Mouse (Mus musculus) midbrain, embryonic 12.5 days (tissue): ENCODE results near the gene Atxn2l. TPM values are rescaled to one million over a fixed set of nuclear protein-coding genes. Genes with fewer than 3 reads are reported as not detected.

Experiments used
- ATAC-seq: fragments of 200-750 bp; cut with Nextera tagmentation; 2 replicates; pipeline ENCODE4 v1.8.0; 2017; ENCODE audit warnings: low read depth, moderate TSS enrichment, moderate library complexity; ENCODE audit not compliant: low FRiP score
- H3K27ac ChIP-seq: fragments of 300-500 bp; sonication (generic); replicated peaks from 2 replicates; pipeline ENCODE4 v1.5.1; 2016; ENCODE audit warnings: mild to moderate bottlenecking
- H3K27me3 ChIP-seq: fragments of 300-500 bp; sonication (generic); 2 replicates; pipeline ENCODE4 v1.6.1; 2016; ENCODE audit warnings: mild to moderate bottlenecking
- H3K36me3 ChIP-seq: fragments of 300-500 bp; sonication (generic); 2 replicates; pipeline ENCODE4 v1.6.1; 2016
- H3K4me1 ChIP-seq: fragments of 300-500 bp; sonication (generic); 2 replicates; pipeline ENCODE4 v1.6.1; 2016
- H3K4me2 ChIP-seq: fragments of 300-500 bp; sonication (generic); replicated peaks from 2 replicates; pipeline ENCODE4 v1.6.1; 2016; ENCODE audit warnings: mild to moderate bottlenecking, moderate library complexity
- H3K4me3 ChIP-seq: fragments of 300-500 bp; sonication (generic); 2 replicates; pipeline ENCODE4 v1.5.1; 2016; ENCODE audit warnings: mild to moderate bottlenecking
- H3K9ac ChIP-seq: fragments of 300-500 bp; sonication (generic); replicated peaks from 2 replicates; pipeline ENCODE4 v1.6.1; 2016; ENCODE audit warnings: mild to moderate bottlenecking, moderate library complexity
- H3K9me3 ChIP-seq: fragments of 300-500 bp; sonication (generic); 2 replicates; pipeline ENCODE4 v1.6.1; 2016; ENCODE audit warnings: mild to moderate bottlenecking
- WGBS: fragments of 180-500 bp; shearing (Covaris S2); methylation state at CpG from one replicate; pipeline ENCODE4 v1.1.7; 2016; 5-methylcytosine and 5-hydroxymethylcytosine counted together
- polyA plus RNA-seq: library from polyadenylated mRNA; unstranded; fragments of >200 nt; fragmentation: Nextera tagmentation; extraction: Ambion mirVana; gene quantifications from 2 replicates; pipeline ENCODE4 v1.2.1, GENCODE M21; 2016

Gene Atxn2l
- polyA plus RNA-seq, 1 experiment from 2014 or later: 72.8 TPM

GRCm38 (mm10) chr7:126444536-126444935, 58.7 kb downstream of the Atxn2l start:
- H3K27me3 ChIP-seq: no peaks in the 10 kb centered on the region
- H3K9me3 ChIP-seq: no peaks in the 10 kb centered on the region
- H3K4me1 ChIP-seq: no peaks in the 10 kb centered on the region
- H3K4me2 ChIP-seq: no peak overlapping the region
- ATAC-seq: no peak
- no peak overlapping the region for H3K4me3 ChIP-seq
- WGBS: 95% methylated on average over 9 of the region's 9 CpGs
- no peak overlapping the region for H3K27ac ChIP-seq
- no peak overlapping the region for H3K9ac ChIP-seq
- peaks cover 38% of the 10 kb centered on the region for H3K36me3 ChIP-seq

- no peak overlapping the region for H3K27ac ChIP-seq
- H3K4me2 ChIP-seq: no peak overlapping the region
- WGBS: 94% methylated on average over 10 of the region's 10 CpGs
- no peak overlapping the region for H3K4me3 ChIP-seq
- H3K27me3 ChIP-seq: no peaks in the 10 kb centered on the region
- H3K9ac ChIP-seq: no peak overlapping the region
- H3K9me3 ChIP-seq: no peaks in the 10 kb centered on the region
- H3K36me3 ChIP-seq: peaks cover 38% of the 10 kb centered on the region
- no peak for ATAC-seq
- no peaks in the 10 kb centered on the region for H3K4me1 ChIP-seq
Observed at GRCm38 (mm10) chr7:126443997-126444396, 59.2 kb downstream of the Atxn2l start.

Other genes starting within 250 kb of the Atxn2l start
- gene Sbk1, start 230.8 kb downstream of the Atxn2l start, polyA plus RNA-seq: 276 and 311 TPM in 2 replicates
- 1.4 and 2.6 TPM in 2 replicates for gene Lat, start 133.9 kb downstream of the Atxn2l start, polyA plus RNA-seq
- gene Spns1, start 126.0 kb downstream of the Atxn2l start, polyA plus RNA-seq: 64.3 and 66.9 TPM in 2 replicates
- 3.4 and 4.3 TPM in 2 replicates for gene Nfatc2ip, start 106.7 kb downstream of the Atxn2l start, polyA plus RNA-seq
- not detected in 2 replicates for gene Cd19, start 88.5 kb downstream of the Atxn2l start, polyA plus RNA-seq
- gene Rabep2, start 74.7 kb downstream of the Atxn2l start, polyA plus RNA-seq: 25.1 and 26.0 TPM in 2 replicates
- 0.57 and 0.58 TPM in 2 replicates for gene Atp2a1, start 40.3 kb downstream of the Atxn2l start, polyA plus RNA-seq
- 60.9 and 66.1 TPM in 2 replicates for gene Sh2b1, start 28.0 kb downstream of the Atxn2l start, polyA plus RNA-seq
- 115 and 119 TPM in 2 replicates for gene Tufm, start 16.1 kb downstream of the Atxn2l start, polyA plus RNA-seq
- 200 and 222 TPM in 2 replicates for gene Eif3c, start 63.0 kb upstream of the Atxn2l start, polyA plus RNA-seq
- gene Apobr, start 81.5 kb upstream of the Atxn2l start, polyA plus RNA-seq: 0.27 and 0.63 TPM in 2 replicates
- gene Cln3, start 82.4 kb upstream of the Atxn2l start, polyA plus RNA-seq: 26.1 and 29.2 TPM in 2 replicates
- not detected in 2 replicates for gene Il27, start 91.5 kb upstream of the Atxn2l start, polyA plus RNA-seq
- 4.4 and 7.9 TPM in 2 replicates for gene Nupr1, start 127.4 kb upstream of the Atxn2l start, polyA plus RNA-seq
- 44.1 and 46.4 TPM in 2 replicates for gene Sgf29, start 145.9 kb upstream of the Atxn2l start, polyA plus RNA-seq
- gene Sult1a1, start 173.0 kb upstream of the Atxn2l start, polyA plus RNA-seq: 0.45 and 1.1 TPM in 2 replicates
- gene Bola2, start 192.0 kb upstream of the Atxn2l start, polyA plus RNA-seq: 151 TPM in 2 replicates
- 16.6 and 19.1 TPM in 2 replicates for gene Slx1b, start 192.3 kb upstream of the Atxn2l start, polyA plus RNA-seq
- 60.8 and 65.9 TPM in 2 replicates for gene Coro1a, start 204.3 kb upstream of the Atxn2l start, polyA plus RNA-seq